Mouse (Mus musculus) CH12.LX (cell line): ENCODE results near the gene Nol4l. TPM values are rescaled to one million over a fixed set of nuclear protein-coding genes. Genes with fewer than 3 reads are reported as not detected.
A peak's percentile ranks its signal among the peaks of the same experiment; 100 is the strongest.

Source experiments
- DNase-seq: peaks from one replicate; pipeline ENCODE4 v3.0.0-alpha.2; 2013; ENCODE audit errors: extremely low read depth
- H3K27ac ChIP-seq: 2 replicates; pipeline ENCODE4 v1.5.1; 2012; ENCODE audit warnings: low read depth, mild to moderate bottlenecking, control low read depth, moderate library complexity; ENCODE audit not compliant: insufficient read depth
- H3K27me3 ChIP-seq: replicated peaks from 2 replicates; pipeline ENCODE3; 2012; ENCODE audit warnings: inconsistent platforms
- H3K36me3 ChIP-seq, 2 experiments: replicated peaks in 1 of 2; 2 replicates each; pipeline versions ENCODE3 to v1.6.1; 2012; ENCODE audit warnings: inconsistent platforms in 1 of 2, low read length in 1 of 2, mild to moderate bottlenecking in 1 of 2, mixed read lengths in 1 of 2, moderate library complexity in 1 of 2; ENCODE audit not compliant: control insufficient read depth in 1 of 2, insufficient read depth in 1 of 2
- H3K4me1 ChIP-seq, 2 experiments: 2 replicates each; pipeline ENCODE4 v1.6.1; 2012; ENCODE audit warnings: inconsistent platforms in 1 of 2, moderate library complexity in 1 of 2; ENCODE audit not compliant: insufficient read depth in 2 of 2, control insufficient read depth in 1 of 2
- H3K4me2 ChIP-seq: 2 replicates; pipeline ENCODE4 v1.6.1; 2012; ENCODE audit warnings: low read depth, mild to moderate bottlenecking, control low read depth; ENCODE audit not compliant: poor library complexity, insufficient read depth, severe bottlenecking
- H3K4me3 ChIP-seq, 3 experiments: fragments of 150-350 bp in 1 of 3; sonication (generic) in 1 of 3; replicated peaks in 1 of 3; 2 replicates each; pipeline versions ENCODE3 to v1.5.1; 2011 to 2012; ENCODE audit warnings: low read depth in 2 of 3, low read length in 2 of 3, mild to moderate bottlenecking in 2 of 3, moderate library complexity in 2 of 3, control low read depth in 1 of 3, improper control_type of control experiment in 1 of 3, inconsistent platforms in 1 of 3, mixed read lengths in 1 of 3; ENCODE audit not compliant: poor library complexity in 1 of 3
- H3K79me2 ChIP-seq: replicated peaks from 2 replicates; pipeline ENCODE4 v1.6.1; 2012; ENCODE audit warnings: mild to moderate bottlenecking, moderate library complexity; ENCODE audit not compliant: control insufficient read depth, poor library complexity, insufficient read depth, severe bottlenecking; ENCODE audit errors: extremely low read depth
- H3K9ac ChIP-seq: 2 replicates; pipeline ENCODE4 v1.6.1; 2012; ENCODE audit warnings: low read depth, mild to moderate bottlenecking, control low read depth, moderate library complexity; ENCODE audit not compliant: insufficient read depth
- H3K9me3 ChIP-seq: replicated peaks from 2 replicates; pipeline ENCODE3; 2012; ENCODE audit warnings: low read length, inconsistent platforms, mixed read lengths
- BHLHE40 ChIP-seq: IDR thresholded peaks from 2 replicates; pipeline ENCODE4 v1.6.1; 2011; ENCODE audit warnings: mild to moderate bottlenecking, low read depth, low read length, improper control_type of control experiment
- CHD1 ChIP-seq: IDR thresholded peaks from 2 replicates; pipeline ENCODE4 v1.6.1; 2012; ENCODE audit warnings: low read depth, low read length, improper control_type of control experiment, inconsistent platforms
- CHD2 ChIP-seq: IDR thresholded peaks from 2 replicates; pipeline ENCODE4 v1.6.1; 2011; ENCODE audit warnings: low read length, improper control_type of control experiment
- CTCF ChIP-seq, 2 experiments: IDR thresholded peaks in 1 of 2; conservative IDR thresholded peaks in 1 of 2; 2 replicates each; pipeline ENCODE4 v1.5.1; 2011 to 2012; ENCODE audit warnings: low read depth in 2 of 2, low read length in 2 of 2, improper control_type of control experiment in 1 of 2, inconsistent platforms in 1 of 2, mild to moderate bottlenecking in 1 of 2, moderate library complexity in 1 of 2
- EP300 ChIP-seq: IDR thresholded peaks from 2 replicates; pipeline ENCODE4 v1.6.1; 2011; ENCODE audit warnings: low read length, improper control_type of control experiment
- ETS1 ChIP-seq: conservative IDR thresholded peaks from 2 replicates; pipeline ENCODE4 v1.6.1; 2012; ENCODE audit warnings: low read depth, mild to moderate bottlenecking, inconsistent platforms, low read length, improper control_type of control experiment, moderate library complexity
- GABPA ChIP-seq: IDR thresholded peaks from 2 replicates; pipeline ENCODE4 v1.6.1; 2012; ENCODE audit warnings: low read depth, low read length, improper control_type of control experiment, inconsistent platforms; ENCODE audit not compliant: insufficient replicate concordance
- JUN ChIP-seq: IDR thresholded peaks from 2 replicates; pipeline ENCODE4 v1.6.1; 2011; ENCODE audit warnings: low read depth, mild to moderate bottlenecking, low read length, improper control_type of control experiment, moderate library complexity; ENCODE audit not compliant: insufficient read depth
- KAT2A ChIP-seq: IDR thresholded peaks from 2 replicates; pipeline ENCODE4 v1.6.1; 2012; ENCODE audit warnings: low read length, improper control_type of control experiment, inconsistent platforms; ENCODE audit not compliant: insufficient replicate concordance
- MAFK ChIP-seq: IDR thresholded peaks from 2 replicates; pipeline ENCODE4 v1.6.1; 2011; ENCODE audit warnings: low read length, improper control_type of control experiment; ENCODE audit not compliant: insufficient replicate concordance
- MAZ ChIP-seq: IDR thresholded peaks from 2 replicates; pipeline ENCODE4 v1.6.1; 2012; ENCODE audit warnings: low read depth, mild to moderate bottlenecking, inconsistent platforms, low read length, improper control_type of control experiment, moderate library complexity
- MEF2A ChIP-seq: IDR thresholded peaks from 2 replicates; pipeline ENCODE4 v1.6.1; 2014; ENCODE audit warnings: low read depth, mild to moderate bottlenecking, inconsistent platforms, low read length, improper control_type of control experiment, borderline replicate concordance
- MYC ChIP-seq: IDR thresholded peaks from 2 replicates; pipeline ENCODE4 v1.6.1; 2011; ENCODE audit warnings: low read depth, mild to moderate bottlenecking, improper control_type of control experiment, low read length
- NELFE ChIP-seq: IDR thresholded peaks from 2 replicates; pipeline ENCODE4 v1.6.1; 2011; ENCODE audit warnings: low read depth, low read length, improper control_type of control experiment
- NRF1 ChIP-seq: IDR thresholded peaks from 2 replicates; pipeline ENCODE4 v1.6.1; 2014; ENCODE audit warnings: low read depth, mild to moderate bottlenecking, inconsistent platforms, low read length, improper control_type of control experiment, moderate library complexity
- PAX5 ChIP-seq: IDR thresholded peaks from 2 replicates; pipeline ENCODE4 v1.6.1; 2012; ENCODE audit warnings: low read length, inconsistent platforms, mixed read lengths
- POLR2A ChIP-seq: IDR thresholded peaks from 2 replicates; pipeline ENCODE4 v1.6.1; 2011; ENCODE audit warnings: low read depth, mild to moderate bottlenecking, improper control_type of control experiment, low read length
- POLR2AphosphoS2 ChIP-seq: IDR thresholded peaks from 2 replicates; pipeline ENCODE4 v1.6.1; 2011; ENCODE audit warnings: low read depth, low read length, improper control_type of control experiment
- RAD21 ChIP-seq: IDR thresholded peaks from 2 replicates; pipeline ENCODE4 v1.6.1; 2011; ENCODE audit warnings: low read depth, mild to moderate bottlenecking, low read length, improper control_type of control experiment, moderate library complexity
- RCOR1 ChIP-seq: conservative IDR thresholded peaks from 2 replicates; pipeline ENCODE4 v1.6.1; 2012; ENCODE audit warnings: low read depth, mild to moderate bottlenecking, inconsistent platforms, low read length, improper control_type of control experiment
- SMC3 ChIP-seq: IDR thresholded peaks from 2 replicates; pipeline ENCODE4 v1.6.1; 2011; ENCODE audit warnings: low read depth, low read length, improper control_type of control experiment
- TCF12 ChIP-seq: IDR thresholded peaks from 2 replicates; pipeline ENCODE4 v1.6.1; 2014; ENCODE audit warnings: low read depth, mild to moderate bottlenecking, inconsistent platforms, low read length, improper control_type of control experiment
- UBTF ChIP-seq: IDR thresholded peaks from 2 replicates; pipeline ENCODE4 v1.6.1; 2012; ENCODE audit warnings: low read depth, mild to moderate bottlenecking, inconsistent platforms, low read length, improper control_type of control experiment, moderate library complexity
- USF1 ChIP-seq: IDR thresholded peaks from 2 replicates; pipeline ENCODE4 v1.6.1; 2014; ENCODE audit warnings: low read depth, mild to moderate bottlenecking, inconsistent platforms, low read length, improper control_type of control experiment
- USF2 ChIP-seq: conservative IDR thresholded peaks from 2 replicates; pipeline ENCODE4 v1.6.1; 2011; ENCODE audit warnings: low read depth, low read length, improper control_type of control experiment
- ZKSCAN1 ChIP-seq: IDR thresholded peaks from 2 replicates; pipeline ENCODE4 v1.6.1; 2012; ENCODE audit warnings: low read depth, inconsistent platforms, low read length, improper control_type of control experiment, borderline replicate concordance
- ZMIZ1 ChIP-seq: IDR thresholded peaks from 2 replicates; pipeline ENCODE4 v1.6.1; 2012; ENCODE audit warnings: low read depth, mild to moderate bottlenecking, inconsistent platforms, low read length, improper control_type of control experiment
- dilution Hi-C: fragments of 300-500 bp; cut with MboI; formaldehyde crosslinking; loops from 2 replicates; pipeline ENCODE4 v1.14.3; 2020; ENCODE audit warnings: low sequenced_read_pairs; ENCODE audit not compliant: extremely low pct_unique_long_range_greater_than_20kb, extremely low pct_ligation_motif_present
- in situ Hi-C: fragments of 300-500 bp; cut with MboI; formaldehyde crosslinking; loops from 3 replicates; pipeline ENCODE4 v1.14.3; 2019; ENCODE audit warnings: low sequenced_read_pairs, low pct_ligation_motif_present, low pct_unique_long_range_greater_than_20kb, mixed read lengths
- polyA plus RNA-seq: library from polyadenylated mRNA; unstranded; fragments of >175 nt; gene quantifications from 2 replicates; pipeline ENCODE4 v1.2.1, GENCODE M21; 2012; ENCODE audit warnings: low read depth; ENCODE audit not compliant: insufficient read length
- total RNA-seq, 2 experiments: library from RNA; depleted of rRNA; stranded (reverse); fragments of 300-350 nt in 1 of 2; fragments of >200 nt in 1 of 2; gene quantifications; 2 replicates each; pipeline ENCODE4 v1.2.3; 2012 to 2014

Nol4l gene
- total and polyA plus RNA-seq, 3 experiments = 1.3 to 3.7 (median 3.5) TPM

GRCm38 (mm10) chr2:153412563-153412962 is 117.2 kb downstream of the Nol4l start:
- Histone ChIP-seq H3K9me3 (no peaks in the 10 kb centered on the region), H3K9ac (no peak overlapping the region), H3K4me3 (no peak overlapping the region), H3K27ac (no peak overlapping the region), H3K4me2 (no peak overlapping the region), H3K79me2 (no peaks in the 10 kb centered on the region), H3K36me3 (peaks cover 48 to 73% of the 10 kb centered on the region in 2 experiments), H3K27me3 (no peaks in the 10 kb centered on the region), H3K4me1 (peaks cover 0 to 9% of the 10 kb centered on the region in 2 experiments; a peak in 2 of 4 replicates)
- TF ChIP-seq MEF2A (no peak), RAD21 (peak; percentile 5)
- dilution Hi-C loops = no loop called here
- no peak for DNase-seq
- in situ Hi-C loops = no loop called here

GRCm38 (mm10) chr2:153411557-153411956 is 118.2 kb downstream of the Nol4l start:
- dilution Hi-C loops = no loop called here
- Histone ChIP-seq H3K4me2 (no peak overlapping the region), H3K36me3 (peaks cover 42 to 71% of the 10 kb centered on the region in 2 experiments), H3K79me2 (no peaks in the 10 kb centered on the region), H3K9me3 (no peaks in the 10 kb centered on the region), H3K27ac (no peak overlapping the region), H3K4me3 (no peak overlapping the region)
- no peak for DNase-seq
- TF ChIP-seq TCF12 (no peak), CTCF (conservative IDR thresholded peaks at IDR 0.05 in 1 of 2, IDR thresholded peaks at IDR 0.05 in 1 of 2; ENCODE audit: low read depth in 2 of 2, low read length in 2 of 2) (no peak), MAZ (no peak), POLR2AphosphoS2 (no peak), KAT2A (no peak), ZKSCAN1 (no peak), MYC (no peak), ETS1 (no peak), MAFK (no peak), JUN (no peak)
- TF ChIP-seq, all 38 proteins: peak for 0
- Histone ChIP-seq H3K4me1 (peaks cover 0 to 14% of the 10 kb centered on the region in 2 experiments; a peak in 2 of 4 replicates), H3K27me3 (no peaks in the 10 kb centered on the region), H3K9ac (no peak overlapping the region)
- in situ Hi-C loops = no loop called here

GRCm38 (mm10) chr2:153408971-153409370 is 120.8 kb downstream of the Nol4l start:
- Histone ChIP-seq H3K27ac (no peak overlapping the region), H3K9ac (no peak overlapping the region), H3K27me3 (no peaks in the 10 kb centered on the region), H3K9me3 (no peaks in the 10 kb centered on the region), H3K79me2 (no peaks in the 10 kb centered on the region), H3K4me2 (no peak overlapping the region), H3K36me3 (peaks cover 28 to 67% of the 10 kb centered on the region in 2 experiments), H3K4me3 (no peak overlapping the region), H3K4me1 (peaks cover 0 to 21% of the 10 kb centered on the region in 2 experiments; a peak in 2 of 4 replicates)
- dilution Hi-C loops = no loop called here
- no peak for DNase-seq
- no peak for TF ChIP-seq USF1
- no peak for TF ChIP-seq POLR2A
- no peak for TF ChIP-seq SMC3
- no peak for TF ChIP-seq USF2
- no peak for TF ChIP-seq GABPA
- TF ChIP-seq BHLHE40 = no peak
- no peak for TF ChIP-seq POLR2AphosphoS2
- no peak for TF ChIP-seq TCF12
- no peak for TF ChIP-seq NELFE
- TF ChIP-seq MAFK = no peak
- no peak for TF ChIP-seq NRF1
- no peak for TF ChIP-seq RCOR1
- no peak for TF ChIP-seq ZMIZ1
- no peak for TF ChIP-seq KAT2A
- no peak for TF ChIP-seq CHD2
- TF ChIP-seq PAX5 = no peak
- TF ChIP-seq UBTF = no peak
- no peak for TF ChIP-seq CHD1
- no peak for TF ChIP-seq EP300
- in situ Hi-C loops = no loop called here
